Mouse (Mus musculus): ENCODE results near the gene Dab1. TPM values are rescaled to one million over a fixed set of nuclear protein-coding genes. Genes with fewer than 3 reads are reported as not detected.

Gene Dab1
- polyA plus RNA-seq, 1 experiment from 2014 or later, result 41.6 TPM

GRCm38 (mm10) chr4:103934364-103934763 lies 315.2 kb downstream of the Dab1 start:
- H3K27me3 ChIP-seq (replicated peaks), result no peaks in the 10 kb centered on the region
- H3K27ac ChIP-seq, result no peak overlapping the region
- no peak overlapping the region for H3K9ac ChIP-seq
- H3K9me3 ChIP-seq, result no peaks in the 10 kb centered on the region
- no peak for ATAC-seq
- H3K36me3 ChIP-seq, result no peaks in the 10 kb centered on the region
- H3K4me2 ChIP-seq (replicated peaks), result no peak overlapping the region
- no peaks in the 10 kb centered on the region for H3K4me1 ChIP-seq (replicated peaks)
- H3K4me3 ChIP-seq (replicated peaks), result no peak overlapping the region
- WGBS, result 74% methylated on average over 3 of the region's 3 CpGs

GRCm38 (mm10) chr4:103948255-103948654 lies 329.1 kb downstream of the Dab1 start:
- Histone ChIP-seq H3K9ac (no peak overlapping the region), H3K36me3 (no peaks in the 10 kb centered on the region), H3K27me3 (replicated peaks) (no peaks in the 10 kb centered on the region), H3K4me1 (replicated peaks) (no peaks in the 10 kb centered on the region), H3K9me3 (no peaks in the 10 kb centered on the region), H3K4me3 (replicated peaks) (no peak overlapping the region), H3K4me2 (replicated peaks) (no peak overlapping the region), H3K27ac (no peak overlapping the region)
- ATAC-seq, result no peak
- WGBS, result 54% methylated on average over 3 of the region's 3 CpGs

- H3K4me1 ChIP-seq (replicated peaks), result no peaks in the 10 kb centered on the region
- no peaks in the 10 kb centered on the region for H3K36me3 ChIP-seq
- WGBS, result 49% methylated on average over 9 of the region's 9 CpGs
- no peak overlapping the region for H3K4me2 ChIP-seq (replicated peaks)
- H3K9ac ChIP-seq, result no peak overlapping the region
- no peak overlapping the region for H3K27ac ChIP-seq
- no peak for ATAC-seq
- H3K27me3 ChIP-seq (replicated peaks), result no peaks in the 10 kb centered on the region
- no peak overlapping the region for H3K4me3 ChIP-seq (replicated peaks)
- no peaks in the 10 kb centered on the region for H3K9me3 ChIP-seq
Measured at GRCm38 (mm10) chr4:103953652-103954220, 334.6 kb downstream of the Dab1 start.

GRCm38 (mm10) chr4:103961134-103962049 lies 342.2 kb downstream of the Dab1 start:
- H3K4me3 ChIP-seq (replicated peaks), result no peak overlapping the region
- no peak for ATAC-seq
- H3K27me3 ChIP-seq (replicated peaks), result no peaks in the 10 kb centered on the region
- H3K9me3 ChIP-seq, result no peaks in the 10 kb centered on the region
- no peaks in the 10 kb centered on the region for H3K36me3 ChIP-seq
- 60% methylated on average over 7 of the region's 7 CpGs for WGBS
- no peak overlapping the region for H3K4me2 ChIP-seq (replicated peaks)
- no peak overlapping the region for H3K27ac ChIP-seq
- H3K4me1 ChIP-seq (replicated peaks), result no peaks in the 10 kb centered on the region
- no peak overlapping the region for H3K9ac ChIP-seq

- ATAC-seq, result no peak
- 49% methylated on average over 9 of the region's 9 CpGs for whole genome bisulfite sequencing
- no peaks in the 10 kb centered on the region for H3K36me3 ChIP-seq
Measured at GRCm38 (mm10) chr4:103969906-103970305, 350.7 kb downstream of the Dab1 start.

GRCm38 (mm10) chr4:103974536-103974935 lies 355.4 kb downstream of the Dab1 start:
- Histone ChIP-seq H3K4me2 (replicated peaks) (no peak overlapping the region), H3K27me3 (replicated peaks) (no peaks in the 10 kb centered on the region), H3K4me1 (replicated peaks) (no peaks in the 10 kb centered on the region), H3K4me3 (replicated peaks) (no peak overlapping the region), H3K9ac (no peak overlapping the region), H3K9me3 (no peaks in the 10 kb centered on the region), H3K36me3 (no peaks in the 10 kb centered on the region), H3K27ac (no peak overlapping the region)
- ATAC-seq, result no peak
- 76% methylated on average over 2 of the region's 2 CpGs for WGBS

More at GRCm38 (mm10) chr4:103969906-103970305, 350.7 kb downstream of the Dab1 start:
- no peak overlapping the region for H3K4me2 ChIP-seq (replicated peaks)
- H3K9me3 ChIP-seq, result no peaks in the 10 kb centered on the region
- H3K27me3 ChIP-seq (replicated peaks), result no peaks in the 10 kb centered on the region
- H3K4me1 ChIP-seq (replicated peaks), result no peaks in the 10 kb centered on the region
- no peak overlapping the region for H3K9ac ChIP-seq
- H3K27ac ChIP-seq, result no peak overlapping the region
- H3K4me3 ChIP-seq (replicated peaks), result no peak overlapping the region

- 84% methylated on average over 2 of the region's 2 CpGs for WGBS
- no peaks in the 10 kb centered on the region for H3K27me3 ChIP-seq (replicated peaks)
- H3K4me2 ChIP-seq (replicated peaks), result no peak overlapping the region
- no peaks in the 10 kb centered on the region for H3K4me1 ChIP-seq (replicated peaks)
- H3K36me3 ChIP-seq, result no peaks in the 10 kb centered on the region
- H3K9me3 ChIP-seq, result no peaks in the 10 kb centered on the region
- no peak overlapping the region for H3K27ac ChIP-seq
- no peak overlapping the region for H3K4me3 ChIP-seq (replicated peaks)
- H3K9ac ChIP-seq, result no peak overlapping the region
- no peak for ATAC-seq
Measured at GRCm38 (mm10) chr4:103974946-103975345, 355.8 kb downstream of the Dab1 start.

GRCm38 (mm10) chr4:103993884-103994283 lies 374.7 kb downstream of the Dab1 start:
- WGBS, result 81% methylated on average over 3 of the region's 3 CpGs
- no peak overlapping the region for H3K4me3 ChIP-seq (replicated peaks)
- no peaks in the 10 kb centered on the region for H3K9me3 ChIP-seq
- no peak overlapping the region for H3K9ac ChIP-seq
- H3K4me1 ChIP-seq (replicated peaks), result no peaks in the 10 kb centered on the region
- ATAC-seq, result no peak
- H3K36me3 ChIP-seq, result no peaks in the 10 kb centered on the region
- no peak overlapping the region for H3K4me2 ChIP-seq (replicated peaks)
- no peaks in the 10 kb centered on the region for H3K27me3 ChIP-seq (replicated peaks)
- H3K27ac ChIP-seq, result no peak overlapping the region

- ATAC-seq, result no peak
- Histone ChIP-seq H3K4me3 (replicated peaks) (no peak overlapping the region), H3K4me1 (replicated peaks) (no peaks in the 10 kb centered on the region), H3K27me3 (replicated peaks) (no peaks in the 10 kb centered on the region), H3K9me3 (no peaks in the 10 kb centered on the region), H3K36me3 (no peaks in the 10 kb centered on the region), H3K4me2 (replicated peaks) (no peak overlapping the region), H3K9ac (no peak overlapping the region), H3K27ac (no peak overlapping the region)
- WGBS, result 85% methylated on average over 1 of the region's 1 CpGs
Measured at GRCm38 (mm10) chr4:103994406-103994805, 375.2 kb downstream of the Dab1 start.

GRCm38 (mm10) chr4:104008406-104008805 lies 389.2 kb downstream of the Dab1 start:
- Histone ChIP-seq H3K9ac (no peak overlapping the region), H3K27me3 (replicated peaks) (no peaks in the 10 kb centered on the region), H3K4me1 (replicated peaks) (no peaks in the 10 kb centered on the region), H3K4me3 (replicated peaks) (no peak overlapping the region), H3K27ac (no peak overlapping the region), H3K36me3 (no peaks in the 10 kb centered on the region), H3K4me2 (replicated peaks) (no peak overlapping the region), H3K9me3 (no peaks in the 10 kb centered on the region)
- WGBS, result 53% methylated on average over 5 of the region's 5 CpGs
- ATAC-seq, result no peak

GRCm38 (mm10) chr4:104011683-104012082 lies 392.5 kb downstream of the Dab1 start:
- Histone ChIP-seq H3K4me3 (replicated peaks) (no peak overlapping the region), H3K9me3 (no peaks in the 10 kb centered on the region), H3K4me1 (replicated peaks) (no peaks in the 10 kb centered on the region), H3K36me3 (no peaks in the 10 kb centered on the region), H3K27me3 (replicated peaks) (no peaks in the 10 kb centered on the region), H3K9ac (no peak overlapping the region), H3K4me2 (replicated peaks) (no peak overlapping the region), H3K27ac (no peak overlapping the region)
- ATAC-seq, result no peak
- 61% methylated on average over 4 of the region's 4 CpGs for WGBS

GRCm38 (mm10) chr4:104012150-104012549 lies 393.0 kb downstream of the Dab1 start:
- Histone ChIP-seq H3K27ac (no peak overlapping the region), H3K4me2 (replicated peaks) (no peak overlapping the region), H3K4me3 (replicated peaks) (no peak overlapping the region), H3K4me1 (replicated peaks) (no peaks in the 10 kb centered on the region), H3K9me3 (no peaks in the 10 kb centered on the region), H3K27me3 (replicated peaks) (no peaks in the 10 kb centered on the region), H3K36me3 (no peaks in the 10 kb centered on the region), H3K9ac (no peak overlapping the region)
- ATAC-seq, result no peak
- WGBS, result 68% methylated on average over 4 of the region's 4 CpGs

All from intestine, embryonic 15.5 days (tissue).